ENCODE assay signal across 23 mouse cellular contexts in the genomic region with DNA sequence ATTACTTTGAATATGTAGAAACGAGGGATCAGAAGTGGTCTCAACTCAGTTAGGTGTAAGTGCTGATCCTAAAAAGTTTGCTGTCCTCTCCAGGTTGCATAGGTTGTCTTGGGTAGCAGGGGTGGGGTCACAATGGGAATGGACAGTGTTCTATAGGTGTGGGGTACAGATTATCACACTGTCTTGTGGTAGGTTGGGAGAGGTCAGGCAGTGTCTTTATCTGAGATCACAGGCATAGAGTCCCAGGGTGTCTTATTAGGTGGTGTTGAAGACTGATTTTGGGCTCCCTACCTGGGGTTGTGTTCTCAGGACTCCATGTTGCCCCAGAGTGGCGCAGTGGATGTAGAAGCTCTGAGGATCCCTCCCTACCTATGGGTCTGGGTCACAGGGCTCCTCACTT. TPM values are rescaled to one million over a fixed set of nuclear protein-coding genes. Genes with fewer than 3 reads are reported as not detected.
DNase-seq lines count a peak whose midpoint lies in the region; ATAC-seq and TF ChIP-seq lines count a peak whose summit lies in the region.
"Had no signal": no experiment of that assay in that cellular context is flagged by ENCODE, and none has a peak within 500 bp of the region (broad histone marks: within the 10 kb centered on the region; RNA-seq: fewer than 3 reads in every experiment).

No protein-coding gene starts in this region.

- no peaks in the 10 kb centered on the region for H3K9me3 ChIP-seq in liver, embryonic 11.5 days (ENCODE audit: control insufficient read depth, low read length)
- H3K9me3 ChIP-seq in liver, postnatal 0 days (ENCODE audit: low read length): no peaks in the 10 kb centered on the region
- no peaks in the 10 kb centered on the region for H3K9me3 ChIP-seq in neural tube, embryonic 14.5 days (ENCODE audit: control insufficient read depth, low read length)
- H3K9me3 ChIP-seq in neural tube, embryonic 15.5 days (replicated peaks): no peaks in the 10 kb centered on the region
- H3K9me3 ChIP-seq: embryonic facial prominence, embryonic 13.5 days; embryonic facial prominence, embryonic 15.5 days; forebrain, embryonic 10.5 days; forebrain, embryonic 12.5 days had no signal

- no peak overlapping the region for H3K4me3 ChIP-seq in liver, embryonic 11.5 days (ENCODE audit: low read depth, low read length)
- no peak overlapping the region for H3K4me3 ChIP-seq in liver, postnatal 0 days (ENCODE audit: low read depth, low read length)
- H3K4me3 ChIP-seq in neural tube, embryonic 14.5 days (ENCODE audit: low read depth, low read length): no peak overlapping the region
- H3K4me3 ChIP-seq in neural tube, embryonic 15.5 days (replicated peaks): no peak overlapping the region
- no peak overlapping the region for H3K4me3 ChIP-seq in heart, adult 2 months
- H3K4me3 ChIP-seq: embryonic facial prominence, embryonic 13.5 days; embryonic facial prominence, embryonic 15.5 days; erythroblast, embryonic 14.5 days; forebrain, embryonic 10.5 days; forebrain, embryonic 12.5 days had no signal

- TF ChIP-seq POLR2A in heart, adult 2 months (IDR thresholded peaks at IDR 0.05; ENCODE audit: insufficient read depth, low read depth, low read length): no peak

- ATAC-seq in liver, embryonic 11.5 days (replicated peaks; ENCODE audit: low FRiP score): peak; percentile 39; the same call in 1 of the 2 replicates
- ATAC-seq in liver, postnatal 0 days: no peak
- ATAC-seq in neural tube, embryonic 14.5 days (ENCODE audit: low read depth): 0 out of 2 replicates have a peak, but pooled peaks have one; percentile 23
- ATAC-seq in neural tube, embryonic 15.5 days (ENCODE audit: low FRiP score): no peak
- peak; percentile 14; the same call in 1 of the 2 replicates for ATAC-seq in megakaryocyte progenitor cell, adult 5-6 weeks (replicated peaks; ENCODE audit: poor library complexity)
- ATAC-seq: forebrain, embryonic 14.5 days had no signal

- no peak for DNase-seq in liver, embryonic 11.5 days (ENCODE audit: low spot score)
- DNase-seq in liver, postnatal 0 days: no peak
- DNase-seq in urinary bladder, postnatal 4 days (ENCODE audit: low spot score in 2 of 2): no peak
- DNase-seq in heart, adult 2 months: no peak
- DNase-seq: adrenal gland, adult 2 months; adrenal gland, postnatal 10 days; adrenal gland, postnatal 25 days; cerebellum, adult 11 months; cerebellum, adult 18-20 months; cerebellum, adult 8-10 months; cerebellum, adult 9-11 months; cerebellum, postnatal 14 days; cerebellum, postnatal 36 days; embryo, embryonic 11 days had no signal

- H3K27me3 ChIP-seq in liver, embryonic 11.5 days (replicated peaks; ENCODE audit: control insufficient read depth, insufficient read depth, low read length): no peaks in the 10 kb centered on the region
- no peaks in the 10 kb centered on the region for H3K27me3 ChIP-seq in liver, postnatal 0 days (ENCODE audit: insufficient read depth, low read length)
- no peaks in the 10 kb centered on the region for H3K27me3 ChIP-seq in neural tube, embryonic 14.5 days (ENCODE audit: control insufficient read depth, insufficient read depth, low read length)
- no peaks in the 10 kb centered on the region for H3K27me3 ChIP-seq in neural tube, embryonic 15.5 days (replicated peaks)
- no peaks in the 10 kb centered on the region for H3K27me3 ChIP-seq in heart, adult 2 months (ENCODE audit: control insufficient read depth, insufficient read depth, low read length)
- H3K27me3 ChIP-seq: embryonic facial prominence, embryonic 13.5 days; embryonic facial prominence, embryonic 15.5 days; forebrain, embryonic 12.5 days had no signal

- no peak overlapping the region for H3K9ac ChIP-seq in liver, embryonic 11.5 days (ENCODE audit: low read depth, low read length)
- H3K9ac ChIP-seq in liver, postnatal 0 days (replicated peaks): no peak overlapping the region
- no peak overlapping the region for H3K9ac ChIP-seq in neural tube, embryonic 14.5 days (replicated peaks; ENCODE audit: low read depth, low read length)
- no peak overlapping the region for H3K9ac ChIP-seq in neural tube, embryonic 15.5 days (replicated peaks)
- H3K9ac ChIP-seq in heart, adult 2 months (ENCODE audit: low read depth, low read length): no peak overlapping the region
- H3K9ac ChIP-seq: embryonic facial prominence, embryonic 13.5 days; embryonic facial prominence, embryonic 15.5 days; forebrain, embryonic 12.5 days had no signal

- no peak overlapping the region for H3K4me2 ChIP-seq in liver, embryonic 11.5 days
- H3K4me2 ChIP-seq in liver, postnatal 0 days (ENCODE audit: low read depth, low read length): no peak overlapping the region
- no peak overlapping the region for H3K4me2 ChIP-seq in neural tube, embryonic 14.5 days (ENCODE audit: low read depth, low read length)
- H3K4me2 ChIP-seq in neural tube, embryonic 15.5 days: no peak overlapping the region
- H3K4me2 ChIP-seq: embryonic facial prominence, embryonic 13.5 days; embryonic facial prominence, embryonic 15.5 days; forebrain, embryonic 12.5 days had no signal

- H3K4me1 ChIP-seq in liver, embryonic 11.5 days (replicated peaks; ENCODE audit: control insufficient read depth, insufficient read depth, low read length): no peaks in the 10 kb centered on the region
- H3K4me1 ChIP-seq in liver, postnatal 0 days (ENCODE audit: insufficient read depth): no peaks in the 10 kb centered on the region
- no peaks in the 10 kb centered on the region for H3K4me1 ChIP-seq in neural tube, embryonic 14.5 days (ENCODE audit: control insufficient read depth, insufficient read depth, low read length)
- no peaks in the 10 kb centered on the region for H3K4me1 ChIP-seq in neural tube, embryonic 15.5 days
- no peaks in the 10 kb centered on the region for H3K4me1 ChIP-seq in heart, adult 2 months (ENCODE audit: control insufficient read depth, insufficient read depth, low read length)
- H3K4me1 ChIP-seq: embryonic facial prominence, embryonic 13.5 days; embryonic facial prominence, embryonic 15.5 days; forebrain, embryonic 10.5 days; forebrain, embryonic 12.5 days had no signal

- 0 out of 2 replicates have a peak, but pooled peaks cover 1% of the 10 kb centered on the region for H3K79me2 ChIP-seq in heart, adult 2 months (replicated peaks; ENCODE audit: control insufficient read depth, insufficient read depth, low read length)

- intact Hi-C loops in heart, adult 2 months (cut with DNase I): no loop called here

- TF ChIP-seq CTCF in liver, postnatal 0 days (IDR thresholded peaks at IDR 0.05; ENCODE audit: low read depth): no peak
- no peak for TF ChIP-seq CTCF in heart, adult 2 months (IDR thresholded peaks at IDR 0.05)

- TF ChIP-seq EP300 in liver, postnatal 0 days (IDR thresholded peaks at IDR 0.05; ENCODE audit: low read depth): no peak
- no peak for TF ChIP-seq EP300 in heart, adult 2 months (IDR thresholded peaks at IDR 0.05; ENCODE audit: insufficient read depth, low read depth, low read length)

- no peak overlapping the region for H3K27ac ChIP-seq in liver, embryonic 11.5 days (ENCODE audit: low read depth, low read length)
- no peak overlapping the region for H3K27ac ChIP-seq in liver, postnatal 0 days (ENCODE audit: low read depth)
- H3K27ac ChIP-seq in neural tube, embryonic 14.5 days (ENCODE audit: low read depth, low read length): no peak overlapping the region
- no peak overlapping the region for H3K27ac ChIP-seq in neural tube, embryonic 15.5 days (replicated peaks)
- H3K27ac ChIP-seq in heart, adult 2 months: no peak overlapping the region
- H3K27ac ChIP-seq: embryonic facial prominence, embryonic 13.5 days; embryonic facial prominence, embryonic 15.5 days; forebrain, embryonic 10.5 days; forebrain, embryonic 12.5 days had no signal

- H3K36me3 ChIP-seq in liver, embryonic 11.5 days (ENCODE audit: control insufficient read depth, insufficient read depth, low read length): peaks cover 39% of the 10 kb centered on the region
- peaks cover 44% of the 10 kb centered on the region for H3K36me3 ChIP-seq in liver, postnatal 0 days (replicated peaks; ENCODE audit: insufficient read depth, low read length)
- peaks cover 58% of the 10 kb centered on the region for H3K36me3 ChIP-seq in neural tube, embryonic 14.5 days (ENCODE audit: control insufficient read depth, insufficient read depth, low read length)
- H3K36me3 ChIP-seq in neural tube, embryonic 15.5 days: peaks cover 63% of the 10 kb centered on the region
- H3K36me3 ChIP-seq in heart, adult 2 months (ENCODE audit: control insufficient read depth, insufficient read depth, low read length): peaks cover 15% of the 10 kb centered on the region

- 93% methylated on average over 2 of the region's 2 CpGs for WGBS in liver, embryonic 11.5 days
- 84% methylated on average over 2 of the region's 2 CpGs for WGBS in liver, postnatal 0 days (ENCODE audit: insufficient replicate concordance)
- 99% methylated on average over 2 of the region's 2 CpGs for WGBS in neural tube, embryonic 14.5 days
- 100% methylated on average over 2 of the region's 2 CpGs for WGBS in neural tube, embryonic 15.5 days
- 95% methylated on average over 2 of the region's 2 CpGs for WGBS in heart, adult 2 months

RNA-seq across cellular contexts. Expression of a gene that starts 17.8 kb away (rescaled TPM):
- 163 and 177 TPM in 2 replicates for polyA plus RNA-seq in liver, embryonic 11.5 days (2014; fragmentation: Nextera tagmentation; extraction: Ambion mirVana)
- 31.2 and 33.4 TPM in 2 replicates for polyA plus RNA-seq in liver, postnatal 0 days (2015; fragmentation: Nextera tagmentation; extraction: Ambion mirVana)
- polyA plus RNA-seq in neural tube, embryonic 14.5 days (2014; fragmentation: Nextera tagmentation; extraction: Ambion mirVana): 412 and 465 TPM in 2 replicates
- polyA plus RNA-seq in neural tube, embryonic 15.5 days (2015; fragmentation: Nextera tagmentation; extraction: Ambion mirVana): 303 and 317 TPM in 2 replicates
- 203 and 211 TPM in 2 replicates for total RNA-seq in megakaryocyte progenitor cell, adult 5-6 weeks (2015)
- total RNA-seq in megakaryocyte progenitor cell, adult 5-6 weeks (2017): 166 and 185 TPM in 2 replicates
- 10 to 100 TPM; 51.6 to 52.1 TPM for total RNA-seq in heart, adult 2 months (2021)
- 9.9 and 21.4 TPM in 2 replicates for polyA plus RNA-seq in heart, adult 2 months (2012; rRNA removed)

Comparison
In these comparisons a context has a peak if more than half of its experiments do, and no peak if none do; other contexts are left out.
1. ATAC-seq: peak in liver, embryonic 11.5 days (single experiment), neural tube, embryonic 14.5 days (single experiment) and megakaryocyte progenitor cell, adult 5-6 weeks (single experiment); none in liver, postnatal 0 days (single experiment) and neural tube, embryonic 15.5 days (single experiment).